Mouse (Mus musculus): ENCODE results near the gene Btnl10. TPM values are rescaled to one million over a fixed set of nuclear protein-coding genes. Genes with fewer than 3 reads are reported as not detected.

Gene Btnl10
- polyA plus RNA-seq, 1 experiment from 2014 or later = 0.16 TPM

DNA sequence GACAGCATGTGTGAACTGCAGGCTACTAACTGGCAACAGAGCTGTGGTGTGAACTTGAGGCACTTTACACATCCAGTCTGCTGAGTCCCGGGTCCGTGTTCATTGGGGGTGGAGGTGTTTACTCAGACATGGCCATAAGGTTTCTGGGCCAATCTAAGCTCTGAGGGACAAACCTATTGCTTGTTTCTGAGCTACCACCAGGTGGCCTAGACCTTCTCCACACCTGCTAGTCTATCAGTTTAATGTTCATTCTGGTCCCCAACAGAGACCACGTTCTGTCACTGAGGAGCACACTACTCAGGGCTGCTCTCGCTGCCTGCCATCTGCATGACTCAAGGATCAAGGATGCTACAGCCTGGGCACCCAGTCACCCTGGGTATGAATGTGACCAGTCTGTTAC is 13.9 kb downstream of the Btnl10 start:
- Histone ChIP-seq H3K27ac (replicated peaks) (no peak overlapping the region), H3K4me3 (no peak overlapping the region), H3K9me3 (no peaks in the 10 kb centered on the region), H3K4me1 (peaks cover 17% of the 10 kb centered on the region), H3K9ac (no peak overlapping the region), H3K4me2 (no peak overlapping the region), H3K27me3 (replicated peaks) (no peaks in the 10 kb centered on the region), H3K36me3 (peaks cover 56% of the 10 kb centered on the region)
- 77% methylated on average over 4 of the region's 4 CpGs for WGBS
- ATAC-seq (ENCODE audit: extremely low read depth, insufficient number of reproducible peaks, low FRiP score, low TSS enrichment) = no peak

DNA sequence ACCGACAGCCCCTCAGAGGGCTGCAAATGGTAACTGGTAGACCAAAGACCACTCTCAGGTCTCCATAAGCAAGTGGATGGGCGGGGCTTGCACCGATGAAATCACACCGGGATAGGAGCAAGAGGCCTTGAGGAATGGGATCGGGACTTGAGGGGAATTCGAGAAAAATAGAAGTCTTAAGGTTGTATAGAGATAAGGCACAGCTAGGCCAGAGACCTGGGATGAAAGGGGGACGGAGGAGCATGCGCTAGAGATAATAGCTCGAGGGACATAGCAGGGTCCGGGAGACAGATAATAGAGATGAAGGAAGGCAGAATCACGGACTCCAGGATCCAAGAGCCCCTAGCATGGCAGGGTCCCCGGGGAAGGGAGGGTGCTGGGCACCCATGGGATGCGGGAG is 20.2 kb downstream of the Btnl10 start:
- 1% methylated on average over 13 of the region's 13 CpGs for WGBS
- peak overlapping the region; percentile 96 for H3K9ac ChIP-seq
- H3K27ac ChIP-seq (replicated peaks) = peak overlapping the region; percentile 88
- peak overlapping the region; percentile 93 for H3K4me2 ChIP-seq
- ATAC-seq (ENCODE audit: extremely low read depth, insufficient number of reproducible peaks, low FRiP score, low TSS enrichment) = no peak
- H3K36me3 ChIP-seq = peaks cover 39% of the 10 kb centered on the region
- peaks cover 4% of the 10 kb centered on the region; the same call in 1 of the 2 replicates for H3K27me3 ChIP-seq (replicated peaks)
- H3K4me1 ChIP-seq = peaks cover 26% of the 10 kb centered on the region
- no peaks in the 10 kb centered on the region for H3K9me3 ChIP-seq
- peak overlapping the region; percentile 88 for H3K4me3 ChIP-seq

GRCm38 (mm10) chr11:58938322-58939087 is 20.8 kb downstream of the Btnl10 start, which contains the start of gene Rnf187:
Rnf187 (minus strand) TSS chr11:58938916.
- H3K36me3 ChIP-seq = peaks cover 33% of the 10 kb centered on the region
- H3K9ac ChIP-seq = peak within 1 kb of the TSS; percentile 96
- peaks cover 9% of the 10 kb centered on the region for H3K27me3 ChIP-seq (replicated peaks)
- H3K9me3 ChIP-seq = no peaks in the 10 kb centered on the region
- peak; percentile 85 for ATAC-seq (ENCODE audit: extremely low read depth, insufficient number of reproducible peaks, low FRiP score, low TSS enrichment)
- peak within 1 kb of the TSS; percentile 88 for H3K27ac ChIP-seq (replicated peaks)
- H3K4me1 ChIP-seq = peaks cover 26% of the 10 kb centered on the region
- H3K4me2 ChIP-seq = peak within 1 kb of the TSS; percentile 93
- WGBS = under 1% methylated on average over 85 of the region's 95 CpGs
- peak within 1 kb of the TSS; percentile 88 for H3K4me3 ChIP-seq

- H3K9ac ChIP-seq = peak overlapping the region; percentile 96
- peak overlapping the region; percentile 88 for H3K27ac ChIP-seq (replicated peaks)
- ATAC-seq (ENCODE audit: extremely low read depth, insufficient number of reproducible peaks, low FRiP score, low TSS enrichment) = no peak
- peaks cover 27% of the 10 kb centered on the region for H3K36me3 ChIP-seq
- H3K9me3 ChIP-seq = no peaks in the 10 kb centered on the region
- 22% methylated on average over 6 of the region's 6 CpGs for WGBS
- H3K27me3 ChIP-seq (replicated peaks) = peaks cover 14% of the 10 kb centered on the region
- H3K4me2 ChIP-seq = peak overlapping the region; percentile 93
- H3K4me1 ChIP-seq = peaks cover 26% of the 10 kb centered on the region
- peak overlapping the region; percentile 88 for H3K4me3 ChIP-seq
Observed at GRCm38 (mm10) chr11:58939088-58939439, 21.4 kb downstream of the Btnl10 start.

- Histone ChIP-seq H3K9me3 (no peaks in the 10 kb centered on the region), H3K27me3 (replicated peaks) (peaks cover 59% of the 10 kb centered on the region), H3K4me1 (peaks cover 17% of the 10 kb centered on the region), H3K27ac (replicated peaks) (no peak overlapping the region), H3K36me3 (no peaks in the 10 kb centered on the region), H3K4me2 (no peak overlapping the region), H3K4me3 (no peak overlapping the region), H3K9ac (no peak overlapping the region)
- WGBS = 72% methylated on average over 5 of the region's 5 CpGs
- ATAC-seq (ENCODE audit: extremely low read depth, insufficient number of reproducible peaks, low FRiP score, low TSS enrichment) = no peak
Observed at GRCm38 (mm10) chr11:58944136-58944535, 26.4 kb downstream of the Btnl10 start.

GRCm38 (mm10) chr11:58947306-58947705 is 29.6 kb downstream of the Btnl10 start:
- H3K9ac ChIP-seq = no peak overlapping the region
- no peak overlapping the region for H3K4me3 ChIP-seq
- no peaks in the 10 kb centered on the region for H3K36me3 ChIP-seq
- H3K27ac ChIP-seq (replicated peaks) = no peak overlapping the region
- peak overlapping the region; percentile 73; the same call in 1 of the 2 replicates for H3K4me2 ChIP-seq
- peaks cover 17% of the 10 kb centered on the region for H3K4me1 ChIP-seq
- peaks cover 82% of the 10 kb centered on the region for H3K27me3 ChIP-seq (replicated peaks)
- H3K9me3 ChIP-seq = no peaks in the 10 kb centered on the region
- WGBS = 74% methylated on average over 3 of the region's 3 CpGs
- no peak for ATAC-seq (ENCODE audit: extremely low read depth, insufficient number of reproducible peaks, low FRiP score, low TSS enrichment)

GRCm38 (mm10) chr11:58947798-58948528 is 30.3 kb downstream of the Btnl10 start:
- peak overlapping the region; percentile 73 for H3K4me2 ChIP-seq
- H3K27me3 ChIP-seq (replicated peaks) = peaks cover 82% of the 10 kb centered on the region
- H3K27ac ChIP-seq (replicated peaks) = peak overlapping the region; percentile 73
- H3K4me1 ChIP-seq = peaks cover 20% of the 10 kb centered on the region
- no peak for ATAC-seq (ENCODE audit: extremely low read depth, insufficient number of reproducible peaks, low FRiP score, low TSS enrichment)
- H3K9ac ChIP-seq = peak overlapping the region; percentile 71
- no peaks in the 10 kb centered on the region for H3K36me3 ChIP-seq
- H3K4me3 ChIP-seq = peak overlapping the region; percentile 52
- WGBS = 18% methylated on average over 23 of the region's 23 CpGs
- H3K9me3 ChIP-seq = no peaks in the 10 kb centered on the region

- H3K9me3 ChIP-seq = no peaks in the 10 kb centered on the region
- H3K9ac ChIP-seq = peak within 1 kb of the TSS; percentile 77
- peaks cover 29% of the 10 kb centered on the region for H3K4me1 ChIP-seq
- no peaks in the 10 kb centered on the region for H3K36me3 ChIP-seq
- peak; percentile 60; the same call in 1 of the 2 replicates for ATAC-seq (ENCODE audit: extremely low read depth, insufficient number of reproducible peaks, low FRiP score, low TSS enrichment)
- H3K27ac ChIP-seq (replicated peaks) = peak within 1 kb of the TSS; percentile 80
- peak within 1 kb of the TSS; percentile 52 for H3K4me3 ChIP-seq
- 1% methylated on average over 48 of the region's 48 CpGs for WGBS
- H3K4me2 ChIP-seq = peak within 1 kb of the TSS; percentile 73
- peaks cover 74% of the 10 kb centered on the region for H3K27me3 ChIP-seq (replicated peaks)
Observed at GRCm38 (mm10) chr11:58948542-58949479, 31.1 kb downstream of the Btnl10 start, which contains the start of gene Hist3h2ba. Hist3h2ba (plus strand) TSS chr11:58948920.

GRCm38 (mm10) chr11:58949480-58950431 is 32.0 kb downstream of the Btnl10 start:
- no peaks in the 10 kb centered on the region for H3K36me3 ChIP-seq
- H3K4me3 ChIP-seq = peak overlapping the region; percentile 52
- ATAC-seq (ENCODE audit: extremely low read depth, insufficient number of reproducible peaks, low FRiP score, low TSS enrichment) = no peak
- H3K4me1 ChIP-seq = peaks cover 29% of the 10 kb centered on the region
- H3K4me2 ChIP-seq = peak overlapping the region; percentile 73
- peak overlapping the region; percentile 80 for H3K27ac ChIP-seq (replicated peaks)
- H3K27me3 ChIP-seq (replicated peaks) = peaks cover 65% of the 10 kb centered on the region
- WGBS = 16% methylated on average over 20 of the region's 20 CpGs
- H3K9me3 ChIP-seq = no peaks in the 10 kb centered on the region
- H3K9ac ChIP-seq = peak overlapping the region; percentile 77

DNA sequence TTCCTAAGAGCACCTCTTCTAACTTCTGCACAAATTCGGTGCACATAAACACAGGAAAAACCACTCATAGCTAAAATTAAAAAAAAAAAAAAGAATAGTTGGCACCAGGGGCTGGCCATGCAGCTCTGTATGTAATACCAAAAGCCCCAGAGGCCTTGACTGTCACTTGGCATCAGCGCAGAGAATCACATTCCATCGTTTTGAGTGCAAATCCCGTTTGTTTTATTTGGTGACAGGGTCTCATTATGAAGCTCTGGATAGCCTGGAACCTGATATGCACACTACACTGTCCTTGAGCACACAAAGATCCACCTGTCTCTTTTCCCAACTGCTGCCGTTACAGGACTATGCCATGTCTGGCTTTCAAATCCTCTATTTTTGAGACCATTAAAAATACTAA is 33.5 kb downstream of the Btnl10 start:
- Histone ChIP-seq H3K4me3 (no peak overlapping the region), H3K4me1 (peaks cover 36% of the 10 kb centered on the region), H3K36me3 (no peaks in the 10 kb centered on the region), H3K27me3 (replicated peaks) (peaks cover 51% of the 10 kb centered on the region), H3K27ac (replicated peaks) (no peak overlapping the region), H3K4me2 (no peak overlapping the region), H3K9ac (no peak overlapping the region), H3K9me3 (no peaks in the 10 kb centered on the region)
- no peak for ATAC-seq (ENCODE audit: extremely low read depth, insufficient number of reproducible peaks, low FRiP score, low TSS enrichment)
- 72% methylated on average over 5 of the region's 5 CpGs for WGBS

Data from heart, embryonic 13.5 days (tissue).